Mouse (Mus musculus): ENCODE measurements around the gene Ptprj.

- peak; percentile 27; the same call in 1 of the 2 replicates for TF ChIP-seq CTCF (IDR thresholded peaks at IDR 0.05; ENCODE audit: low read depth)
- no peak for TF ChIP-seq EP300 (optimal IDR thresholded peaks at IDR 0.05)
Observed at GRCm38 (mm10) chr2:90580236-90581005, at the start of gene Ptprj.

All from stomach, postnatal 0 days (tissue).